Mouse (Mus musculus) embryonic facial prominence, embryonic 12.5 days (tissue): ENCODE measurements at regions not wholly inside any gene's neighbourhood (a gene's known extent, or its start where the extent isn't known, plus 50 kb on each side); places are given as distances from the start of the nearest gene placed in this dataset.

Source experiments
- ATAC-seq: fragments of 200-750 bp; cut with Nextera tagmentation; 2 replicates; pipeline ENCODE4 v1.8.0; 2017; ENCODE audit not compliant: insufficient number of reproducible peaks, insufficient read depth, low FRiP score, low TSS enrichment
- H3K27ac ChIP-seq: fragments of 300-500 bp; sonication (generic); 2 replicates; pipeline ENCODE4 v1.5.1; 2016; ENCODE audit warnings: mild to moderate bottlenecking
- H3K27me3 ChIP-seq: fragments of 300-500 bp; sonication (generic); 2 replicates; pipeline ENCODE4 v1.6.1; 2016; ENCODE audit warnings: mild to moderate bottlenecking, moderate library complexity
- H3K36me3 ChIP-seq: fragments of 300-500 bp; sonication (generic); 2 replicates; pipeline ENCODE4 v1.6.1; 2016; ENCODE audit warnings: mild to moderate bottlenecking
- H3K4me1 ChIP-seq: fragments of 300-500 bp; sonication (generic); 2 replicates; pipeline ENCODE4 v1.6.1; 2016
- H3K4me2 ChIP-seq: fragments of 300-500 bp; sonication (generic); replicated peaks from 2 replicates; pipeline ENCODE4 v1.6.1; 2016; ENCODE audit warnings: mild to moderate bottlenecking, moderate library complexity
- H3K4me3 ChIP-seq: fragments of 300-500 bp; sonication (generic); 2 replicates; pipeline ENCODE4 v1.5.1; 2016; ENCODE audit warnings: mild to moderate bottlenecking
- H3K9ac ChIP-seq: fragments of 300-500 bp; sonication (generic); 2 replicates; pipeline ENCODE4 v1.6.1; 2016; ENCODE audit warnings: mild to moderate bottlenecking, moderate library complexity
- H3K9me3 ChIP-seq: fragments of 300-500 bp; sonication (generic); 2 replicates; pipeline ENCODE4 v1.6.1; 2016; ENCODE audit warnings: mild to moderate bottlenecking, moderate library complexity
- WGBS: fragments of 180-500 bp; shearing (Covaris S2); methylation state at CpG from one replicate; pipeline ENCODE4 v1.1.7; 2016; 5-methylcytosine and 5-hydroxymethylcytosine counted together

- Histone ChIP-seq H3K4me1 (no peaks in the 10 kb centered on the region), H3K9me3 (no peaks in the 10 kb centered on the region), H3K9ac (no peak overlapping the region), H3K4me3 (no peak overlapping the region), H3K27me3 (no peaks in the 10 kb centered on the region), H3K4me2 (no peak overlapping the region), H3K27ac (no peak overlapping the region), H3K36me3 (no peaks in the 10 kb centered on the region)
- 55% methylated on average over 2 of the region's 2 CpGs for WGBS
- no peak for ATAC-seq
Measured at GRCm38 (mm10) chr14:71475656-71476055, 876.0 kb upstream of the Fam160b2 start.

- no peaks in the 10 kb centered on the region for H3K9me3 ChIP-seq
- H3K27me3 ChIP-seq = no peaks in the 10 kb centered on the region
- H3K4me3 ChIP-seq = no peak overlapping the region
- H3K9ac ChIP-seq = no peak overlapping the region
- ATAC-seq = no peak
- no peak overlapping the region for H3K4me2 ChIP-seq
- no peaks in the 10 kb centered on the region for H3K36me3 ChIP-seq
- H3K27ac ChIP-seq = no peak overlapping the region
- H3K4me1 ChIP-seq = no peaks in the 10 kb centered on the region
- 84% methylated on average over 6 of the region's 6 CpGs for WGBS
Measured at GRCm38 (mm10) chr14:71473907-71474306, 874.3 kb upstream of the Fam160b2 start.

- no peak overlapping the region for H3K9ac ChIP-seq
- no peak for ATAC-seq
- H3K27me3 ChIP-seq = no peaks in the 10 kb centered on the region
- no peak overlapping the region for H3K27ac ChIP-seq
- H3K4me2 ChIP-seq = no peak overlapping the region
- H3K9me3 ChIP-seq = no peaks in the 10 kb centered on the region
- H3K4me1 ChIP-seq = no peaks in the 10 kb centered on the region
- no peak overlapping the region for H3K4me3 ChIP-seq
- no peaks in the 10 kb centered on the region for H3K36me3 ChIP-seq
- WGBS = 39% methylated on average over 2 of the region's 2 CpGs
Measured at GRCm38 (mm10) chr14:71432364-71432763, 832.7 kb upstream of the Fam160b2 start.
